9 mouse cellular contexts compared by ENCODE assay signal in the genomic region with DNA sequence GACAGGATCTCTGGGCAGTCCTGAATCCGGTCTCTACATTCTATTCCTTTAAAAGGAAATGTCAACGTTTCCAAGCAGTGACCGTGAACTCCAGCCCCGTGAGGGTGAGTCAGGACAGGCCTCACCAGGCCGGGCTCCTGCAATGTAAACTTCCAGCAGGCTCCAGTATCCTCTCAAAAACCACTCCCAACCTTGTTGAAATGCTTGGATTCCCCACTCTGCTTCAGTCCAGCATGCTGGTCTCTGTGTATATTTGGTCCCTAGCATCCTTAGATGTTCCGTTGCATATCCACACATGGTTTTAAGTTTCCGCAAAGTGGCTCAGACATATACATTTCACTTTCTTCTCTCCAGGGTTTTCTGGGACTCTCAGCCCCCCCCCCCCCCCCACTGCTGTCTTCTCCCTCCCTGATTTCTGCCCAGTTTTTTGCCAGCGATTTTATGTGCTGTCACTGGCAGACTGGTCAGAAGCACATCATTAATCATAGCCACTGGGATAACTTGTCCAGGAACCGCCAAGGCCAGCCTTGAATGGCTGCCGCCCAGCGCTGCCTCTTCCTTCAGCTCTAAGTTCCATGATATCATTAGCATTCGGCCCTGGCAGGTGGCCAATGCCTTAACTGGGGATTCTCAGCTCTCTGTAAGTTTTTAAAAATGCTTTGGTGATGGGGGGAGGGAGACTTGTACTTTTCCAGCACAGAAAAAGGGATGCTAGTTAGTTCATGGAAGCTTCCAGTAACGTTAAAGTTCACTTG.
DNase-seq lines count a peak whose midpoint lies in the region; ATAC-seq and TF ChIP-seq lines count a peak whose summit lies in the region.
"Had no signal": no experiment of that assay in that cellular context is flagged by ENCODE, and none has a peak within 500 bp of the region (broad histone marks: within the 10 kb centered on the region; RNA-seq: fewer than 3 reads in every experiment).

No protein-coding gene starts in this region.

- H3K27me3 ChIP-seq in forebrain, embryonic 12.5 days: no peaks in the 10 kb centered on the region
- H3K27me3 ChIP-seq in forebrain, embryonic 15.5 days: no peaks in the 10 kb centered on the region
- no peaks in the 10 kb centered on the region for H3K27me3 ChIP-seq in heart, embryonic 10.5 days (ENCODE audit: insufficient read depth, poor library complexity, severe bottlenecking)
- H3K27me3 ChIP-seq in kidney, postnatal 0 days (ENCODE audit: insufficient read depth, low read length): no peaks in the 10 kb centered on the region
- H3K27me3 ChIP-seq in stomach, embryonic 15.5 days (replicated peaks): no peaks in the 10 kb centered on the region
- H3K27me3 ChIP-seq: midbrain, embryonic 12.5 days had no signal

- no peak overlapping the region for H3K4me2 ChIP-seq in forebrain, embryonic 12.5 days
- no peak overlapping the region for H3K4me2 ChIP-seq in forebrain, embryonic 15.5 days (replicated peaks)
- 0 out of 2 replicates have a peak overlapping the region, but pooled peaks have one; percentile 16 for H3K4me2 ChIP-seq in kidney, postnatal 0 days (ENCODE audit: low read length)
- H3K4me2 ChIP-seq in stomach, embryonic 15.5 days: no peak overlapping the region
- H3K4me2 ChIP-seq: midbrain, embryonic 12.5 days had no signal

- H3K9me3 ChIP-seq in forebrain, embryonic 12.5 days: no peaks in the 10 kb centered on the region
- H3K9me3 ChIP-seq in forebrain, embryonic 15.5 days: no peaks in the 10 kb centered on the region
- no peaks in the 10 kb centered on the region for H3K9me3 ChIP-seq in heart, embryonic 10.5 days
- no peaks in the 10 kb centered on the region for H3K9me3 ChIP-seq in kidney, postnatal 0 days (replicated peaks; ENCODE audit: low read length)
- no peaks in the 10 kb centered on the region for H3K9me3 ChIP-seq in stomach, embryonic 15.5 days
- H3K9me3 ChIP-seq: midbrain, embryonic 12.5 days had no signal

- H3K4me3 ChIP-seq in forebrain, embryonic 12.5 days (replicated peaks): no peak overlapping the region
- no peak overlapping the region for H3K4me3 ChIP-seq in forebrain, embryonic 15.5 days
- H3K4me3 ChIP-seq in heart, embryonic 10.5 days: no peak overlapping the region
- no peak overlapping the region for H3K4me3 ChIP-seq in kidney, postnatal 0 days (replicated peaks; ENCODE audit: low read depth, low read length)
- no peak overlapping the region for H3K4me3 ChIP-seq in stomach, embryonic 15.5 days (replicated peaks)
- H3K4me3 ChIP-seq: midbrain, embryonic 12.5 days had no signal

- WGBS in forebrain, embryonic 12.5 days: 59% methylated on average over 13 of the region's 13 CpGs
- 44% methylated on average over 13 of the region's 13 CpGs for WGBS in forebrain, embryonic 15.5 days
- 36% methylated on average over 13 of the region's 13 CpGs for WGBS in heart, embryonic 10.5 days
- WGBS in kidney, postnatal 0 days: 10% methylated on average over 13 of the region's 13 CpGs
- 23% methylated on average over 13 of the region's 13 CpGs for WGBS in stomach, embryonic 15.5 days

- H3K9ac ChIP-seq in forebrain, embryonic 12.5 days: no peak overlapping the region
- H3K9ac ChIP-seq in forebrain, embryonic 15.5 days (replicated peaks): no peak overlapping the region
- H3K9ac ChIP-seq in kidney, postnatal 0 days (ENCODE audit: low read depth, low read length): no peak overlapping the region
- no peak overlapping the region for H3K9ac ChIP-seq in stomach, embryonic 15.5 days
- H3K9ac ChIP-seq: midbrain, embryonic 12.5 days had no signal

- TF ChIP-seq CTCF in kidney, postnatal 0 days (IDR thresholded peaks at IDR 0.05; ENCODE audit: low read depth): no peak

- H3K27ac ChIP-seq in forebrain, embryonic 12.5 days: no peak overlapping the region
- H3K27ac ChIP-seq in forebrain, embryonic 15.5 days (replicated peaks): no peak overlapping the region
- peak overlapping the region; percentile 81 for H3K27ac ChIP-seq in heart, embryonic 10.5 days
- H3K27ac ChIP-seq in kidney, postnatal 0 days: peak overlapping the region; percentile 62
- H3K27ac ChIP-seq in stomach, embryonic 15.5 days: peak overlapping the region; percentile 53
- H3K27ac ChIP-seq: midbrain, embryonic 12.5 days had no signal

- H3K36me3 ChIP-seq in forebrain, embryonic 12.5 days (replicated peaks): no peaks in the 10 kb centered on the region
- H3K36me3 ChIP-seq in forebrain, embryonic 15.5 days: no peaks in the 10 kb centered on the region
- no peaks in the 10 kb centered on the region for H3K36me3 ChIP-seq in heart, embryonic 10.5 days
- H3K36me3 ChIP-seq in kidney, postnatal 0 days (ENCODE audit: insufficient read depth, low read length): no peaks in the 10 kb centered on the region
- no peaks in the 10 kb centered on the region for H3K36me3 ChIP-seq in stomach, embryonic 15.5 days
- H3K36me3 ChIP-seq: midbrain, embryonic 12.5 days had no signal

- peak; percentile 48 for DNase-seq in embryo, embryonic 10.5 days (ENCODE audit: low spot score)
- DNase-seq in heart, embryonic 10.5 days (ENCODE audit: low spot score): peak; percentile 79
- peak; percentile 87 for DNase-seq in kidney, postnatal 0 days (ENCODE audit: low spot score)
- DNase-seq in lung, postnatal 36 days: peak; percentile 76

- H3K4me1 ChIP-seq in forebrain, embryonic 12.5 days: peaks cover 15% of the 10 kb centered on the region
- peaks cover 13% of the 10 kb centered on the region for H3K4me1 ChIP-seq in forebrain, embryonic 15.5 days
- H3K4me1 ChIP-seq in heart, embryonic 10.5 days: peaks cover 47% of the 10 kb centered on the region
- peaks cover 20% of the 10 kb centered on the region for H3K4me1 ChIP-seq in kidney, postnatal 0 days (replicated peaks; ENCODE audit: insufficient read depth, low read length)
- H3K4me1 ChIP-seq in stomach, embryonic 15.5 days: peaks cover 24% of the 10 kb centered on the region

- 0 out of 2 replicates have a peak, but pooled peaks have one; percentile 20 for ATAC-seq in forebrain, embryonic 12.5 days (ENCODE audit: low FRiP score)
- ATAC-seq in forebrain, embryonic 15.5 days (replicated peaks): no peak; the same call in 1 of the 2 replicates
- ATAC-seq in kidney, postnatal 0 days (replicated peaks; ENCODE audit: low FRiP score, low read depth): peak; percentile 68
- peak; percentile 76 for ATAC-seq in stomach, embryonic 15.5 days (ENCODE audit: insufficient read depth, low FRiP score, low read depth)
- ATAC-seq in inflammation-experienced regulatory T-cells, adult 6 months: no peak

Comparison
In these comparisons a context has a peak if more than half of its experiments do, and no peak if none do; other contexts are left out.
1. ATAC-seq: peak in forebrain, embryonic 12.5 days (single experiment), kidney, postnatal 0 days (single experiment) and stomach, embryonic 15.5 days (single experiment); none in forebrain, embryonic 15.5 days (single experiment) and inflammation-experienced regulatory T-cells, adult 6 months (single experiment).
2. H3K27ac ChIP-seq: peak in heart, embryonic 10.5 days (single experiment), kidney, postnatal 0 days (single experiment) and stomach, embryonic 15.5 days (single experiment); none in forebrain, embryonic 12.5 days (single experiment) and forebrain, embryonic 15.5 days (single experiment).
3. Peak in every context shown above with its lines, with median percentiles within 50 percentile points of each other: DNase-seq.